Mouse (Mus musculus): ENCODE data around the gene Ffar4.
A peak's percentile ranks its signal among the peaks of the same experiment; 100 is the strongest.

The Ffar4 gene

DNA sequence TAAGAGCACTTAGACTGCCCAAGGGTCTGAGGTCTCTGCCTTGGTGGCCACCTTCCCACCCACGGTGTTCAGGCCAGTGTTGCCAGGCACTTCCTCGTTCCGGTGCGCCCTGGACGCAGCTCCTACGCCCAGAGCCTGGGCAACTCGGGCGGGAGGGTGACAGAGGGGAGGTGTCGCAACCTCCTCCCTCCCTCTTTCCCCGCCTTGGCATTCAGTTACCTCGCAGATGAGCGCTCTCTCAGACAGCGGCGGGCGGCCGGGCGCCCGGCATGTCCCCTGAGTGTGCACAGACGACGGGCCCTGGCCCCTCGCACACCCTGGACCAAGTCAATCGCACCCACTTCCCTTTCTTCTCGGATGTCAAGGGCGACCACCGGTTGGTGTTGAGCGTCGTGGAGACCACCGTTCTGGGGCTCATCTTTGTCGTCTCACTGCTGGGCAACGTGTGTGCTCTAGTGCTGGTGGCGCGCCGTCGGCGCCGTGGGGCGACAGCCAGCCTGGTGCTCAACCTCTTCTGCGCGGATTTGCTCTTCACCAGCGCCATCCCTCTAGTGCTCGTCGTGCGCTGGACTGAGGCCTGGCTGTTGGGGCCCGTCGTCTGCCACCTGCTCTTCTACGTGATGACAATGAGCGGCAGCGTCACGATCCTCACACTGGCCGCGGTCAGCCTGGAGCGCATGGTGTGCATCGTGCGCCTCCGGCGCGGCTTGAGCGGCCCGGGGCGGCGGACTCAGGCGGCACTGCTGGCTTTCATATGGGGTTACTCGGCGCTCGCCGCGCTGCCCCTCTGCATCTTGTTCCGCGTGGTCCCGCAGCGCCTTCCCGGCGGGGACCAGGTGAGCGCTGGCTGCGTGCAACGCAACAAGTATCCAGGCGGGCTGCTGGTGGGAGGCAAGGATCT lies at the start of gene Ffar4:
Gene Ffar4, plus strand, starts transcription at position 214 of the 901 bp plus-strand sequence.
- no peak for DNase-seq (ENCODE audit: low read depth)

GRCm38 (mm10) chr19:38049686-38050085 lies 47.2 kb upstream of the Ffar4 start:
- DNase-seq (ENCODE audit: low read depth): no peak

DNA sequence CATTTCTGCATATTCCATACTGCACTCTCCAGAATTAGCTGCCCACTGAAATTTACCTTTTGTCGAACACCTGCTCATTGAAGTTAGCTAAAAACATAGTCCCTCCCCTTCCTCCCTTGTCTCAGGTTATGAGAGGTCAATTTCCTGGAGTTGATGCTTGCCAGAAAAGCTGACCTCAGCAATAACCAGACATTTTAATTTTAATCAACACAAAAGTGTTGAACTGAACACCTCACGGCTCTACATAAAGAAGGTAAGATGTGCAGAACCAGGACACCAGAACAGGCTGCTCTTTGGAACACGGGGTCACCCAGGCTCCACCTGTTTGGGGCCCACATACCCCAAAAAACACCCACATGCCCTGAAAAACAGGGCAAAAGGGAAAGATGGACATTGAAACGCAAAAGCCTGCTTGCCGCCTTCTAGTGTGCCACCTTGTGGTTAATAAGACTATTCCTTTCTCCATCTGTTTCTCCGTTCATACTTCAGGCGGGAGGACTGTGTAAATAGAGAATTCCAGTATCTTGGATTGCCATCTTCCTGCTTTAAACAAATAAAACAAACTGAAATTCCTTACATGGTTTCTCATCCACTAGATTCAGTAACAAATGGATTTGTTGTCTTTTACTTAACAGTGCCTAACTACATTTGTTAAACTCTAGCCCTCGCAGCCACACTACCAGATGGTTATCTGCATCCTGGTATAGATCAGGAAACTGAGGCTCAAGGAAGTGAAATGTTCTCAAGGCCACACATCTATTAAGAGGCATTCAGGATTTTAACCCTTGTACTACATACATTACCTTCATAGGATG lies 43.4 kb upstream of the Ffar4 start:
- DNase-seq (ENCODE audit: low read depth): peak; percentile 82

DNA sequence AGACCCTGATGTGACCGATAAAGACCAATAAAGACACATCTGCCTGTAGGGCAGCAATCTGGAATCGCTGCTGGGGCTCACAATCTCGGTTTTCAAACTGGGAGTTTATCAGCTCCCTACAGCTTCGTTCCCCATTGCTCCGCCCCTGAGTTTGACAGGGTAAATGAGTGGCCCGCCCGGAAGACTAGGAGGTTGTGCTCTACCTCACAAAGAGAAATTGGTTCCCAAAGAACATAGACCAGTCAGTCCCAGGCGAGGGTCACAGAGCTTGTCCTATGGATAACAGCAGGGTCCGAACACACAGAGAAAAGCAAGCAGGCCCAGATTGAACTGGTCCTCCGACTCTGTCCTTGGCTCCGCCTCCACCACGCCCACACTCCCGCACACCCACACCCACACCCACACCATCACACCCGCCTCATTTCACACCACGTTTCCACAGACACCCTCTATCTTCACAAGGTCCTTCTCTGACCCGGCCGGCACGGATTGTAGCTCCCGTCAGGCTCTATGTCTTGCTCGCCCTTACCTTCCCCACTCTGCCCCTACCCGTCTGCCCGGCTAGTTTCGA lies 42.6 kb upstream of the Ffar4 start:
- peak; percentile 89 for DNase-seq (ENCODE audit: low read depth)

- peak; percentile 100 for DNase-seq (ENCODE audit: low read depth)
These were observed 42.1 kb upstream of the Ffar4 start, which contains the start of gene Cep55 for GRCm38 (mm10) chr19:38054720-38055192. Cep55 (plus strand) TSS chr19:38055011.

DNA sequence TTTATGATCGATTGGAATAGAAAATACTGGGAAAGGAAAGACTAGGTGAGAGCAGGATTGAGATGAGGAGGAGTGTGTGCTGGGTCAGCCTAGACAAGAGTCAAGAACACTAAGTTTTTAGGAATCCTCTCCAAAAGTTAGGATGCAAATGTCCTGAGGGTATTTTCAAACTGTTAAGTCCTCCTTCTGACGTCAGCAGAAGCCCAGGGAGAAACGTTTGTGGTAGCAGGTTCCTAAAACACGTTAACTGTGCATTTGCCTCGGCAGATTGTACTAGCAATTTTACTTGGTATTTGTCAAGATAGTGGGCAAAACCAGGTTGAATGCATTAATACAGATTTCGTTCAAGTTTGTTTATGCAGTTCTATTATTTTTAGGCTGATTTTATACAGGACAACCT lies 41.1 kb upstream of the Ffar4 start:
- DNase-seq (ENCODE audit: low read depth): peak; percentile 45

DNA sequence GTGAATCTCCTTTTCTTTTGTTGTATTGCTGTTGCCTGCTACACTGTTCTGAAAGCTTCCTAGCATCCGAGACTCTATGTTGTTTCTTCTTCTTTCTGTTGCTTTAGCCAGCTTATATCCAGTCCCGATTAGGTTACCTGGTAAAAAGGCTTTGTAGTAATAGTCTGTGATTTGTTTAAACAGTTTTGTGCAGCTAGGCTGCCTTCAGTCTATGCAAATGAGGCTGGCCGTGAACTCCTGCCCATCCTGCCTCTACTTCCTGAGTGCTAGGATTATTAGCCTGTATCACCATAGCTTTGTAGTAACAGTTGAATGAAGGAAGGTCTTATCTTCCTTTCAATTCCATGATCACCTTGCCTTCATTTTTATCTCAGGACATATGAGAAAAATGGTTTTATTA lies 40.6 kb upstream of the Ffar4 start:
- DNase-seq (ENCODE audit: low read depth): no peak

DNA sequence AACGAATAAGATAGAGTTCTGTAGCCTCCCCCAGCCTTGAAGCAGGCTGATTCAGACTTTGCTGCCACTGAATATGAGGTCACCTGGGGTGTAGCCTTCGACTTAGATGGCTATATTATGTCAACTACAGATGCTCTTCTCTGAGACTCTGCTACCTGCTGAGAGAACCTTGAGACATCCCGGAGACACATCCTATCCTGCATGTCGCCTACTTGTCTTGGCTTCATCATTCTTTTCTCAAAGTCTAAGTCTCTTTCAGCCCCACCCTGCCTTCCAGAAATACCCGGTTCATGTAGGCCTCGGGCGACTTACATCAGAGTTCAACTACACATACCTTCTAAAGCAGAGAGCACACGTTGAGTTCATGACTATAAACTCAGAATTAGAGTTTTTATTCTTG lies 39.9 kb upstream of the Ffar4 start:
- no peak for DNase-seq (ENCODE audit: low read depth)

DNA sequence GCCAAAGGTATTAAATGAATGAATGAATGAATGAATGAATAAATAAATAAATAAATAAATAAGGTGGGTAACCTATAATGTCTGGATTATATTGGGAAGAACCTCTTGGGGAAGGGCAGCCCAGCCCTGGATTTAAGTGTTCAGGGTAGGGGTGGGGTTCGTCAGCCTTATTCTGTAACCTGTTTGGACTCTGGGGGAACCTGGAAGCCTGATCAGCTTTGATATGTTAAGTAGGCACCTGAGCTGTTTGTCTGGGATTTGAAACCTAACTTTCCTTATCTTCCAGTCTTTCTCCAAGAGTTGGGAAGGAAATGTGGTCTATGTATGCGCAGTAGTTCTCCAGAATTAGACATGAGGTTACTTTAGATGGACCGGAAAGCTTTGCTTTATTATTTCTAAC lies 33.7 kb upstream of the Ffar4 start:
- no peak for DNase-seq (ENCODE audit: low read depth)

DNA sequence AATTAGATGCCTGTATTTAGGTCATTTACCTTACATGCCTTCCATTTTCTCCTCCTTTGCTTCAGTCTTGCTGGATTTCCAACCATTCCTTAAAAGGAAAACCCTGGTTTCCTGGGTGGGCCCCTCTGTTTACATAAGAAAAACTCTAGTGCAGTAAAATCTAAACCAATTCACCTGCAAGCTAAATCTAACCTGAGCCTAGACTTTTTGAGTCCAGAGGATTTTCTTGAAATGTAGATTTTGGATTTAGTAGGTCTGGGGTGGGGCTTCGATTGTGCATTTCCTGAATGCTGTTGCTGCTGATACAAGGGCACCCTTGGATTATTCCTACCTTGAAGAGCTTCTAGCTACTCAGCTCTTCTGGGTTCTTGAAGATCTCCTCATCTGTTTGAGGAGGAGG lies 32.8 kb upstream of the Ffar4 start:
- no peak for DNase-seq (ENCODE audit: low read depth)

DNA sequence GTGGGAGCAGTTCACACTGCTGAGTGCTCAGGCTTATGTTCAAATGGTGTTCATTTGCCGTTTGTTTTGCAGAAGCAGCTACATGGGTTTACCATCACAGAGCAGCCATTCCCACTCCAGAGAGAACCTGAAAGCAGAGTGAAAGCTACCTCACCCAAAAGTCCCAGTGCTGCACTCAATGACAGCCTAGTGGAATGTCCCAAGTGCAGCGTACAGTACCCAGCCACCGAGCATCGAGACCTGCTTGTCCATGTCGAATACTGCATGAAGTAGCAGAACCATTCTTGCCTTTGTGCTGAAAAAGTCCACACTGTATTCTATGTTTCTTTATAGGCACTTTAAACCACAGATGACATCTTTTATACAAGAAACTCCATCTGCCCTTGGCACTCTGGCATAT lies 23.6 kb upstream of the Ffar4 start:
- DNase-seq (ENCODE audit: low read depth): no peak

DNA sequence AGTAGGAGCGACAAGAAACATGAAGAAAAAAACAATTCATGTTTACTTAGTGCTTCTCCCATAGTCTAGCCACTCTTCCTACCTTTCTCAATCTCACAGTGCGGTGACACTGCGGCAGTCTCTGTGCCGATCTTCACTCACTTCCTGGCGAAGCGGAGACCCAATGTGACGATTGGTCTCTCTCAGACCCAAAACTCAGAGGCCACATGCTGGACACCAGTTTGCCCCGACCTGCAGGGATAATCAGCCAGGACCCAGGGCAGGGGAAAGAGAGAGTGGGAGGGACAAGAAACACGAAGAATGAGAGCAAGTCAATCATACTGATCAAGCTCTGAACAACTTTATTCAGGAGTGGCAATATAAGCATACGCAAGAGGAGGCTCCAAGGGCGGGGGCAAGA lies 21.8 kb upstream of the Ffar4 start:
- no peak for DNase-seq (ENCODE audit: low read depth)

- DNase-seq (ENCODE audit: low read depth): peak; percentile 38
These were observed 20.6 kb upstream of the Ffar4 start for GRCm38 (mm10) chr19:38076251-38076650.

DNA sequence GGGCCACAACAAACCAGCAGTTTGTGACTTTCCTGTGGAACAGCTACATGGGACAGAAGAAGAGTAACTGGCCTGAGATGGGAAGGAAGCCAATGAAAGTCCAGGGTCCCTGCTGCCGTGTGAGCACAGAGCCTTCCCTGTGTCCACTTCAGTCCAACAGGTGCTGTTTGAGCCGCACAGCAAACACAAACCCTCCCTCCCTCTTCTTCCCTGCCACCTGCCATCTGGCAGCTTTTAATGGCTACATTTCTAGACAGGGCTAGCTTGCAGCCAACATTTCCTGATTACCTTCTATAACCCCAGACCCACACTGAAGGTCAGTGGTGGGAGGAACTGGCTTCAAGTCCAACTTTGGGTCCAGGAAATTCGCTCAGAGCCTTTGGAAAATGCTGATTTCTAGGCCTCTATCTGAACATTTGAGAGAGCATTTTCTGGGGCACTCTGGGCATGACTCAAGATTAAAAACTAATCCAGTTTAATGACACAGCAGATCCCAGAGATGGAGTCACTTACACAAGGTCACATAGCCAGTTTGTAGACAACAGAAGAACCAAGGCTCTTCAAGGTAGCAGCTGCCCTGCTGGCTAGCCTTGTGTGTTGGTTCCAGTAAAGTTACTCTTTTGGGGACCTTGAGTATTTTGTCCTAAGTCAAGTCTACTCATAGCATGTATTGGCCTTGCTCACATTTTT lies 18.9 kb upstream of the Ffar4 start:
- DNase-seq (ENCODE audit: low read depth): no peak

- DNase-seq (ENCODE audit: low read depth): no peak
These were observed 15.5 kb upstream of the Ffar4 start for GRCm38 (mm10) chr19:38081361-38081760.

GRCm38 (mm10) chr19:38082931-38083525 lies 13.8 kb upstream of the Ffar4 start:
- DNase-seq (ENCODE audit: low read depth): no peak

DNA sequence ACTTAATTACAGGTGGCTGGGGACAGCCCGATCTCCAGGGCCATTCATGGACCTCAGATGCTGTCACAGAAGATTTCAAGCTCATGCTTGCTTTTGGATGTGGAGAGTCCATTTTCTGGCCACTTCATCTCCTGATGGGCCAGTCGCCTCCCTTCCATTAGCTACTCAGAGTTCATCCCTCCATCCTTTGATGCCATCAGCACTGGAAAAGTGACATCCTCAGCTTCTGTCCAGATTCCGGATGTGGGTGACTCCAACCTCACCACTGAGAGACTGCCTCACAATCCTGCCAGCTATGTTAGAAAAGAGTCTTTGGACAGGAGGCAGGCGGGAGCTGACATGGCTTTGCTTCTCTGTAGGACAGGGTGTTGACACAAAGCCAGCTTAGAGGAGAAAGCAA lies 11.0 kb upstream of the Ffar4 start:
- DNase-seq (ENCODE audit: low read depth): no peak

GRCm38 (mm10) chr19:38086948-38087551 lies 9.8 kb upstream of the Ffar4 start:
- peak; percentile 84 for DNase-seq (ENCODE audit: low read depth)

- DNase-seq (ENCODE audit: low read depth): no peak
These were observed 7.5 kb upstream of the Ffar4 start for GRCm38 (mm10) chr19:38089358-38089757.

DNA sequence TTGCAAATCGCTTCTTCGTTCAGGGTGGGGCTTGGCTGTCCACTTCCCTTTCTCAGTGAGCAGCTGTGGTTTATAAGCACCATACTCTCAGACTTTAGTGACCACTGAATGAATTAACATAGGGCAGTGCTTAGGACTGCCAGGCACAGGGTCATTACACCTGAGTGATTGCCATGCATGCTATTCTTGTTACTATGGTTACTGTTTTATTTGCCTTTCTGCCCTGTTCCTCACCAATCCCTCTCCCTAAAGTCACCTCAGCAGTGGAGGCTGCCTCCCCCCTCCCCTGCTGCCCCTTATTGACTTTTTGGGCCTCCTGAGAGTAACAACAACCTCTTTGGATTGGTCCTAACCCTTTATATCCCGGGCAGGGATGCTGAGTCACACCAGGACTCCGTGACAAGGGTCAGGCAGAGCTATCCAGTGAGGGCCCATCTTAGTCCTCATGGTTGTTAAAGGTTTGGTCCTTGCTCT lies 5.3 kb upstream of the Ffar4 start:
- DNase-seq (ENCODE audit: low read depth): no peak

GRCm38 (mm10) chr19:38096231-38096630 lies 640 bp upstream of the Ffar4 start:
- no peak for DNase-seq (ENCODE audit: low read depth)

Data from NIH3T3 (cell line).